Mouse (Mus musculus): ENCODE data around the gene Ldb2. TPM values are rescaled to one million over a fixed set of nuclear protein-coding genes. Genes with fewer than 3 reads are reported as not detected.

Gene Ldb2
- total RNA-seq, 2 experiments from 2014 or later, result 20.1 to 28.4 TPM

DNA sequence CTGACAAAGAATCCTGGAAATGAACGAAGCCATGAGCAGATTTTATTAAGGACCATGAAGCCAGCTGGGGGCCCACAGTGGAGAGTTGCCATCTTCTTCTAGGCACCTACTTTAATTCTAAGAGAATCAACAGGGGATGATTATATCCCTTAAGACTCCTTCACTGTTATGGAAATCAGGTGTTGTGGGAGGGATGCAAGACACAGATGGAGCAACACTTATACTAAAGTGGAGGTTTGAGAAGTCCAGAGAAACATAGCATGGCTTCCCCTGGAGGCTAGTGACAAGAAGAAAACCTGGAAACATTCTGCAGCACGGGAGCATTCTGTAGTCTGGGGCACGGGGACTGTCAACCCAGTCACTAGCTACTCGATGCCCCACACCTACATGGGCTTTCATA, 85.0 kb downstream of the Ldb2 start:
- DNase-seq, result no peak

DNA sequence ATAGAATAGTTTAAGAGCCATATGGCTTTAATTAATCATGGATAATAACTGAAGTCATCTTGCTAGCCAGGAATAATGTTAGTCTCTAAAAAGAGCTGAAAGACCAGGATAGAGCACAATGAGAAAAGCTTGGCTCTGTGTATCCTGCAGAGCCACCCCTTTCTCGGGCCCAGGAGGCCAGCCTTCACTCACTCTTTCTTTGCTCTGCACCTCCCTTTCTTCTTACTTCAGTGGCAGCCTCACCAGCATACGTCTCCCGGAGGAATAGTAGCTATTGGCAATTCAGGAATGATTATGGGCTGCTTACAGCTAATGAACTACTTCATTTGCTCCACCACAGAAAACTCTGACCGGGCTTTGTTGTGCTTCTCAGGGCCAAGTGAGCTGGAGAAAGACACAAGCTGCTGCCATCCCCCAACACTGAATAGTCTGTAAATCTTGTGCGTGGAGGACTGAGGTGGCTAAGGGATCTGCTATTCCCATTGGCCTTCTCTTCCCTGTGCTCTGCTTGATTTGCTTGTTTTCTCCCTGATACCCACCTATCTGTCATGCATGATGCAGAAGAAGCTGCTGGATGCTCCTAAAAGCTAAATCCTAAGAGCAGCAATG, 86.2 kb downstream of the Ldb2 start:
- DNase-seq, result no peak

DNA sequence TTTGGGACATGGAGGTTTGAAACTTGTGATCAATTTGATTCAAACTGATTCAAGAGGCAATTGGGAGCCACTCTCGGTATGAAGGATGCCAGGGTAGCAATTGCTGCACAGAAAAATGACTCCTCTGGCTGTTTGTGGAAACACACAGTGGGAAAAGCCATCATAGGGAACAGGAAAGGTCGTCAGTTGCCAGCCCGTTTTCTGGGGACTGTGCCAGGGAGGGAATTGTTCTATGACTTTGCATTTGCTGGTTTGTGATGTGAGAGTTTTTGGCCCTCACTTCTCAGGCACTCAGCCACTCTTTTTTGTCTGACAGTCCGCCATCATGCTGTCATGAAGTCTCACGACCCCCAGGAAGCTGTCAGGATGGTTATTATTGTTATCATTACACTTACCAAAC, 88.3 kb downstream of the Ldb2 start:
- DNase-seq, result peak; percentile 63

DNA sequence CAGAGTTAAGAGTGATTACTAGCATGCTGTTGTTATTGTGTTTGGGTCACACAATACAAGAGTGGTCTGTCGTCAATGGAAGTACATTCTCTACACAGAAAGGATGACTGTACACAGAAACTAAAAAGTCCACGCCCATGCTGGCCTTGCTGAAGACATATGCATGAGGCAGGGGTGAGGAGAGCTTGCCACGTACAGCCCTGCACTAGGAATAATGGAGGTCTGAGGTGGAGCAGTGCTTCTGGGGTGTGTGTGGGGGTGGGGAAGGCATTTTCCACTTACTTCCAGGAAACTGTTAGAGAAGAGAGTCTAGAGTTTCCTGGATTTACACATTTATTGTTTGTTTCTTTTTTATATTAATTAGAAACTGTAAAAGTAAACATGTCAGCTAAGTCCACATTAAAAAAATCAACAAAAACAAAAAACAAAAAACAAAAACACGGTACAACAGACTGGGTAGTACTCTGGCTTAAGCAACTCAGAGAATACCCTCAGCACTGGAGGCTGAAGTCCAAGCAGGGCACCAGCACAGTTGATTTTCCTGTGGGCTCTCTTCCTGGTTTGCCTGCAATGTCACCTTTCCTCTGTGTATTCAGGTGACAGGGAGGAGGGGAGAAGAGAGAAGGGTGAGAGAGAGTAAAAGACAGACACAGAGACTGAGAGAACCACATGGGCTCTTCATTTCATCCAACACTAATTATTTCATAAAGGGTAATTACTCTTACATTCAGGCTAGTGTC, 89.2 kb downstream of the Ldb2 start:
- DNase-seq, result no peak

DNA sequence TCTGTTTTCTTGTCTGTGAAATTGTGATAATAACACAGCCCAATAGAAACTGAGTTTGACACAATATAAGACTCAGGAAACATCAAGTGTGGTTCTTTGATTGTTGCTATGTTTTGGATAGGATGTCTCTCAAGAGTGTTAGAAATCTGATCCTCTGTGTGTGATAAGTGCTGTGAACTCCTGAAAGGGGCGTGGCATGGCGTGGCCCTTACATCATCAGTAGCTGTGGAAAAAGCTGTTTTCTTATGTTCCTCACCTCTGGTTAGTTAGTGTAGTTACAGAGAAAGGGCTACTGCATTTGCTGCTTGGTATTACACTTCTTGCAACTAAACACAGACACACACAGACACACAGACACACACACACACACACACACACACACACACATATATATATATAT, 90.2 kb downstream of the Ldb2 start:
- no peak for DNase-seq

DNA sequence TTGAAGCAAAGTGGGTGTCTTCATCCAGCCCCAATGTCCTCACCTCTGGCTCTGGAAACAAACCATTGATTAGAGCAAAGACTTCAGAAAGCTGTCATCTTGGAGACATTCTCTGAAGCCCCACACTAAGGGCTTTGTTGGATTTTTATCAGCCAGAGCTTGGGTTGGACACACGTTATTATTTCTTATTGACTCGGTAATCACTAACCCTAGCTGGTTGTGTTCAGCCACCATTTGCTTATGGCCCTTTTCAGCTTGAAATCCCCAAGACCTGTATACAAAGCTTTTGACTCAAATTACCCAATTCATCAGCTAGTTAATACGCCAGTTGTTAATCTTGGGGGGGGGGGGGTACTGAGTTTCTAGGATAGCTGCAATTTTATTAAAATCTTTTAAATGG, 91.5 kb downstream of the Ldb2 start:
- DNase-seq, result no peak

DNA sequence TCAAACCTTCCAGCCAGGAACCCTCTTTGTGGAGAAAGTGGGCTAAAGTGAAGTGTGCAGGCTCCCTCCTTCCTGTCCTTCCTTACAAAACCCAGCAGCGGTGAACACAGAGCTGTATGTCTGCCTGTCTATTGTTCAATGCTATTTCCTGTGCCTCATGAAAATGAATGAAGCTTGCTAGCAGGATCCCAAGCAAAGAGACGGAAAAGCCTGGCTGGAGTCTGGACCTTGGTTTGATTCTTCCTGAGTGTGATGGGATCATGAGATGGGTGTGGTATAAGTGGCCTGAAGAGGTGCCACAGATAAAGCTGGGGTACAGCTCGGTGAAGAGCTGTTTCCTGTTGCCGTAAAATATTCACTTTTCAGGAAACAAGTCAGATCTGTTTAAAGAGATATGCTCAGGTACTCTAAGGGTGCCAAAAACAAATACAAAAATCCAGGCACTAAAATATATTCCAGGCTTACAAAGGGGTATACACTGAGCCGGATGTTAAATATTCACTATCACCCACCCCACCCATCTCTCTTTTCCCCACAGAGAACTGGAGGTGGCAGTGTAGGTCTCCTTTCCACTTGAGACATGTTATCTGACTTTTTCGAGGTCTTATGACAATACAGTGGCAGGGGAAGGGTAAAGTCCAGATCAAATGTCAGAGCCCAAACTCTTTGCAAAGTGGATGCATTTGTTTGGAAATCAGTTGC, 92.3 kb downstream of the Ldb2 start:
- peak; percentile 26 for DNase-seq

DNA sequence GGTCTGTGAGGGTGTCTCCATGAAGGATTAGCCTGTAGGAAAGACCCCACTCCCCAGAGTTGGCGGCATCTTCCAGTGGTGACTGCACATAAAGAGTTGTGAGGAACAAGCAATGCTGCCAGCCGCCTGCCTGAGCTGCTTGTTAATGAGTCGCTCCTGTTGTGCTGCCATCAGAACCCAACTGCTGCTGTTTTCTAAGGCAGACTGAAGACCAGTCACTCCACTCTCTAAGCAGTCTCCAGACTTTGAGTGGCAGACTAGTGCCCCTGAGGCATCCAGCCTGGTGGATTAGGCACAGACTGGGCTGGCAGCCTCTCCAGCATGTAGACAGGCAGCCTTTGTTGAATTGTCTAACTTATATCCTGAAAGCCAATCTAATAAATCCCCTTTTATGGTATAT, 101.5 kb downstream of the Ldb2 start:
- DNase-seq, result no peak

DNA sequence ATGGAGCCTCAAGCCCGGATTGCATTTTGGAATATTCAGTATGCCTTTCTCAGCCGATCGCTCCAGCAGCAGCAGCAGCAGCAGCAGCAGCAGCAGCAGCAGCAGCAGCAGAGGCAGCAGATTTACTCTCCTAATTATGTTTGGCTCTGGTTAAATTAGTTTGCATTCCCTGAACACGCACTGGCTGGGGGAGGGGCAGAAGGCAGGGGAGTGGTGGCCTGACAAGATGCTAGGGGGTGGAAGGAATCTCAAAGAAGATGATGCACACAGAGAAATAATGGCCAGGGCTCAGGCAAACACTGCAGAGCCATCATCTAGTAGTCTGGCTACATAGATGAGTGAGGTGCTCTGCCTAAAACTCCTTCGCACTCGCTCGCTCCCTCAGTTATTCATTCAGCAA, 102.9 kb downstream of the Ldb2 start:
- no peak for DNase-seq

DNA sequence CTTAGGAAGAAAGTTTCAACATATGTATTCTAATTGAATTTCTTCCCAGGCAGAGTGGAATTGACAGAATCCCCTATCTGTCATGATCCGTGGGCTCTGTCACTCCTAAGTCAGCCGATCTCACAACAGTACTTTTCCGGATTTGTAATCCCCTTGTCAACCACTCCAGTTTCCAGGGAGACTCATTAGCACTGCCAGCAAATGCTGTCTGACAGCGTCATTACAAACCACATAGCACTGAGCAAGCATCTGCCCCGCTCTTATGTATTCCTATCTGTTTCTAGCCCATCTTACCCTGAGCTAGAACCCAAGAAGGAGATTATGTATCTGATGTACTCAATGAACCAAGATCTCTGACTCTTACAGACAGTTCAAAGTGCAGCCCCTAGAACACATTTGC, 105.8 kb downstream of the Ldb2 start:
- no peak for DNase-seq

DNA sequence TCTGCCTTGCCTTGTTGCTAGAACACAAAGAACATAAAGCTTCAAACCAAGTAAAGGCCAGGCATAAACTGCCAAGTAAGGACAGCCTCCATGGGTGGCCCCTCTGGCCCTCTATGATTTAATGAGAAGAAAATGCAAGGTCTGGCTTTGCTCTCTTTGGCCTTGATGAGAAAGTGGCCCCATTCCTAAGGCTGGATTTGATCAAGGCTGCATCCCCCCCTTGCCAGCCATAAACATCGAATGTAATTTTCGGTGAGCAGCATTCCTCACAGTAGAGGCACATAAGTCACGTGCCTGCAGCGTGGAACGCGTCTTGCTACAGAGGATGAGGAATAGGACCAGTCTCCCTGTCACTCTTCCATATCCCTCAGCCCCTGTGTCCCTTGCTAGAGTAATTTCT, 113.1 kb downstream of the Ldb2 start:
- no peak for DNase-seq

DNA sequence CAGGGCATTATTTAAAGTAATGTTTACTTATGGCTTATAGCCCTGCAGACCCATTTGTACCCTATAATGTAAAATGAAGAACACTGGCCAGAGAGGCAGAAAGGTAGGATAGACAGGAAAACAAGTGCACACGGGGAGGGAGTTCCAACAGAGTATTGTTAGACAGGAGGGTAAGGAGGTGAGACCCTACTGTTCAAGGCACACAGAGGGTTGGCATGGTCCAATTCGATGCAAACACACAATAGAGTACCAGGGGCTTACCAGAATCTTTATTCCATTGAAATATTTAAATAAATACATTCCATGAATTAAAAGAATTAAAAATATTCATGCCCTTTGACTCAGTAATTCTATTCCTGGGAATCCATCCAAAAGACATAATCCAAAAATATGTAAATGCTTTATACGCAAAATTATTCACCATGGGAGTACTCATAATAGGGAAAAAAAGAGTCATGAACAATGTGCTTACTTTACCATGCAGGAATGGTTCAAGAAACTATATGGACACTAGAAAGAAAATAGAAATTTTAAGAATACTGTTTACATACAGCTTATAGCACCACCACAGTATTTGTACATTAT, 118.3 kb downstream of the Ldb2 start:
- DNase-seq, result no peak

DNA sequence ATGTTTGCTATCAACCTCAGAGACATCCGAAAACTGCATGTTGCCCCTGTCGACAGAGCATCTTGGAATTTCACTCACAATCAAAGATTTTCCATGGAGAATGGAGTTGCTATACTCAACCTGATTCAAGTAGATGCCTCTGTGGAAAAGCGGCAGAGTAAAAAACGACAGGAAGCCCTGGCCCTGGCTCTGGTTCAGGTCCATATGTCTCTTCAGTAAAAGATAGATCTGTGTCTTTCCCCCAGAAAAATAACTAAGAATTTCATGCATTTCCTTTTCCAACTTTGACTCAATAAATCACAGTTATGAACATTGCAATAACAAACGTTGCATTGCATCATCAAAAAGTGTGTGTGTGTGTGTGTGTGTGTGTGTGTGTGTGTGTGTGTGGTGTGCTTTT, 121.7 kb downstream of the Ldb2 start:
- no peak for DNase-seq

DNA sequence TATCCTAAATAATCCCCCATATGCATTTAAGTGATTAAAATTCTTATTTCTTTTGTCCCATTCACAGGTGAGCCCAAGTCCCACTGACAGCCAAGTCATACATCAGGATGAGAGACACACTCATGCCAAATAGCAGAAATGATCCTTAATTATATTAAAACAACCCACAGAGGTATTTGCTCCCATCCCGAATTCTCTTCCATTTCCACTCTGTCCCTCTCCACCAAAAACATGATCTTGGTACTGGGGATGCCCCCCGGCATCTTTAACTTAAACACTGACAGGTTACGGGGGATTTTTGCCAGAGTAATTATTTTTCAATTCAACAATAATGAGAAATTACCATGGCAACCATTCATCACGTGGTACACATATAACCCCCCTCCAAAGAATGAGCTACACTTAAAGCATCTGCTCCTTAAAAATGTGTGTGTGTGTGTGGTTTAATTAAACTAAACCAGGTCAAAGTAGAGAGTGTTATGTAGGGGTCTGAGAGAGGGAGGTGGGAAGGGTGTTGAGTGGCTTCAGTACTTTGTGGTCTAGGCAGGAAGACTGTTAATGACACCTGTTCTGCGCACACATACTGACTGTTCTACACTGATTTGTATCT, 123.2 kb downstream of the Ldb2 start:
- no peak for DNase-seq

DNA sequence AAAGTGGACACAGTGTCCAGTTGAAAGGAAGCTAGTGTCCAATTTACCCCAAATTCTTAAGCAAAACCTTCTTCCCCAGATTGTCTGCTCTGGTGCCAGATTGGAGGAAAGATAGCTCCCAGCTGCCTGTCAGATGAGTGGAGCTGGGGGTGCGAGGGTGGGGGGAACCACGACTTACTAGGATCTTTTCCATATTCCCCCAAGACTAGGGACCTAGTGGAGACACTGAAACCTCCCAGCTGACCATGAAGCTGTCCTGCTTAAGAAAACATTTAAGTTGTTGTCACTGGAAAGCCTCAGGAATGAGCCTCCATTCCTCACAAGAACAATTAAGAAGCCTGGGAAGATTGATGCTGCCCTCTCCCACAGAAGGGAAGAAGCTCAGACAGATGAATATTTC, 129.1 kb downstream of the Ldb2 start:
- DNase-seq, result no peak

DNA sequence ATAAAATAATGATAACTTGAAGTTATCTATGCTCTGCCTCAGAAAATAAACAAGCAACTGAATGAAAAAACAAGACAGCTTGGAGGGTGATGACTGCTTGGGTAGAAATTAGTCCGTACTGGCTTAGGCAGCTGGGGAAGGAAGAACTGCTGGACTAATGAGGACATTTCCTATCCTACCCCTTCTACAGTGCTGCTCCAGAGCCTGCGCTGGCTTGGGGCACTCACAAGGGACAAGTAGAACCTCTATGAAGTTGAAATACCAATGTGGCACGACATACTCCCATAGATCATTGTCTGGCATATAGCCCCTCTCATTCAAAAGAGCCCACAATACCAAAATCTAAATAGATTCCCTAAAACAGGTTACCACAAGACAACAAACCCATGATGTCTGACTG, 131.6 kb downstream of the Ldb2 start:
- DNase-seq, result no peak

DNA sequence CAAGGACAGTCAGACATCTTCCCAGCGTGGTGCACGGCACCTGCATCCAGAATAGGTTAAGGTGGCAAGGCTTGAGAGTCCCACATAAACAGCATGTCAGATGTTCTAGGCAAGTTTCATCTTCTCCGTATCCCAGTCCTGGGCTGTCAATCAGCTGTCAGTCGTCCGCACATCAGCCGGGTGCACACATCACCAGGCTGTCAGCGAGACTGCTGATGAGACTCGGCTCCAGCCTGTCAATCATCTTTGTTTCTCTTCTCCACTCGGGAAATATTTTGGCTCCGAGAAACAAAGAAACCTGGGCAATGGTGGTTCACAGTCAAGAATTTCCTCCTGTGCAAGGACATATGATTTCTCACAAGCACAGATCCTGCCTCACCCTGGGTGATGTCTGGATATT, 132.1 kb downstream of the Ldb2 start:
- no peak for DNase-seq

DNA sequence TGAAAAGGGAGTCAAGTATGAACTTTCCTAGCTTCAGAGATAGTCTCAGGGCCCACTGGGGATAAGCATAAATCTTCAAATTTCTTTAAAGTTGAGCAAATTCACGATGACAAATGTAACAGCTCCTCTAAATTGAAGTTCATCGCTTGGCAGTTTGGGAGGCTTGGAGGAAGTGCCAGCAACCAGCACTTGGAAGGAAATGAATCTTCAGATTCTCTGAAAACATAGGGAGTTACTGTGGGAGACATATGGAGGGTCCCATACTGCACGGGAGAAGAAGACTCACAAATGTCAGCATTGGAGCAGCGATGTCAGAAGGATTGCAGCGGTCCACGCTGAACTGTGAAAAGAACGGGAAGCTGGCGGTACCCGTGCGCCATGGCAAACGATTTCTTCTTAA, 139.8 kb downstream of the Ldb2 start:
- DNase-seq, result no peak

DNA sequence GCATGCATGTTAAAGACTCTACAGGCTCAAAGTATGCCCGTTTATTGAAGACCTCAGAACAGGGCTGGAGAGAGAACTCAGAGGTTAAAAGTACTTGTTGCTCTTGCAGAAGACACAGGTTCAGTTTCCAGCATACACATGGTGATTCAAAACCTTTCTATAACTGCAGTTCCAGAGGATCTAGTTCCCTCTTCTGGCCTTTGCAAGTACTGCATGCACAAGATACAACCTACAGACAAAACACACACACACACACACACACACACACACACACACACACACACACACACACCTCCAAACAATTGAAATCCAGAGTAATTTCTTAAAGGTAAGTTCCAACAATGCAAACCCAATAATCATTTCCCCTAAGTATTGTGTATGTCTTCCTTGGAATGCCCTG, 142.8 kb downstream of the Ldb2 start:
- no peak for DNase-seq

DNA sequence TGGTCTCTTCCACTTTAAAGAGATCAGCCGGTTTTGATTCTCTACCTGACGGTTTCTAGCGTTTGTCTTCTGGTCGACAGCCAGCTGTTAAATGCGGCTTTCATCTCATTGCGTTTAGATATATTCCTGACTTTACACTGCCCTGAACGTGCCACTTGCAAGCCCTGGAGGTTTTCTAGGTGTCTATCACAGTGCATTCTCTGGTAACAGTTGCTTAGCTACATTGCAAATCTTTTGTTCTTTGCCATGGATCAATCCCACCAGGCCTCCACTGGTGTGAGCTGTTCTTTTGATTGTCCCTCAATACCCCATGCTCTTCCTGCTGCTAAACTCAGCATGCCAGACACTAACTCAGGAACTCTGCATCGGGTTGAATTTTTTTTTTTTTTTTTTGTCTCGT, 145.1 kb downstream of the Ldb2 start:
- no peak for DNase-seq

DNA sequence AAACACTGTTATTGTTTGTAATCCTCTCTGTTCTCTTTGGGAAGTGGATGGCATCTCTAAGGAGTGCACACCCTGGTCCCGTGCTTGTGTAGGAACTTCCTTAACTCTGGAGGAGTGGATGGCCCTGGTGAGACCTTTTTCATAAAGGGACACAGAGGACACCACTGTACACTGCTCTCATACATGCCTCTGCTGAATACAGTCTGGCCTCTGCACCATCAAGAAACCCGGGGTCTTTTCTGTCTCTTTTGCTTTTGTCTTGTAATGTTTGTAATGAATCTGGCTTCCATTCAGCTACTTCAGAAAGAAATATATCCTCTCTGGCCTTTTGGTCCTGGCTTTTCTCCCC, 152.7 kb downstream of the Ldb2 start:
- DNase-seq, result no peak

DNA sequence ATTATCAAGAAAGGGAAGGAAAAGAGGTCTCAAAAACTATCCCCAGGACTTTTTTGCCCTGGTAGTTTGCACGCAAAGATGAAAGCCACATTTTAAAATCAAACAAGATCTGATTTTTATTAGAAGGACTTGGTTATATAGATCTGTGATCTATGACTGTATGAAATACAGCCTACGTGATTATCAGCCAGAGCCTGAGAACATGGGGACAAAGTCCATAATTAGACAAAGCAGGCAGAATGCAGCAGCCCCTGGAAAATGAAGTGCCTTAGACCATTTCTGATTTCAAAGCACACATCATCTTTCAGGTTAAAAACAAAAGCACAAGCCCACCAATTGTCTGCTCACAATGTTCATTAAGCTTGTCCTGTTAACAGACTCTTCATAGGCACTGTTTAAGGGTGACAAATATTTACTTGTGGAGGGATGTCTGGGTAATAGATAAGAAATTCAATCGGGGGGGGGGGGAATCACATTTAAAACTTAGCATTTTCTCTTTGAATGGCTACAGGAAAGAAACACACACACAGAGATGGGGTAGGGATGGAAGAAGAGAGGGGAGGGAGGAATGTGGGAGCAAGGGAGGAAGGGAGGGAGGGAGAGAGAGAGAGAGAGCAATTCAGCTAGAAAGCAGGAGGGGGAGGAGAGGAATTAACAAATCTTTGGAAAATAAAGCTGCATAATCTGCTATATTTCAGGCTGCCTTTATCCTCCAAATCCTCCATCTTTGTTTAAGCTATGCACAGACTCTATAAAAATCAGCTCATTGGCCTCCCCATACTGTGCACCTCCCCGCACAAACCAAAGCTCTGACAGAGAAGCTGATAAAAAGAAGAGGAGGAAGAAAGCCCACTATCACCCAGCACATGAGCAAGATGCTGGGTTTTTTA, 153.3 kb downstream of the Ldb2 start:
- DNase-seq, result no peak

Measured in heart, postnatal 4 days (tissue).